Mouse (Mus musculus) urinary bladder, postnatal 36 days (tissue): ENCODE measurements around the gene Xbp1.
"Not testable (repeated sequence)": the region's sequence is repeated elsewhere in the genome, so short reads cannot be mapped to it uniquely, and the experiment has no call there.

Source experiments
- DNase-seq, 2 experiments: peaks; one replicate each; pipeline ENCODE4 v3.0.0; 2022; ENCODE audit warnings: low spot score in 2 of 2, mixed read lengths in 1 of 2

Xbp1 gene

GRCm38 (mm10) chr11:5520412-5521265 lies at the start of gene Xbp1:
Gene Xbp1 (plus strand): TSS chr11:5520659.
- peak; percentile 98 to 99 for DNase-seq

GRCm38 (mm10) chr11:5474130-5474529 lies 46.3 kb upstream of the Xbp1 start:
- DNase-seq: peak; percentile 51 to 61

- DNase-seq: not testable (repeated sequence)
Measured at GRCm38 (mm10) chr11:5475556-5476118, 44.8 kb upstream of the Xbp1 start.

GRCm38 (mm10) chr11:5476806-5477205 lies 43.7 kb upstream of the Xbp1 start:
- DNase-seq: no peak

GRCm38 (mm10) chr11:5478193-5478592 lies 42.3 kb upstream of the Xbp1 start:
- DNase-seq: no peak

GRCm38 (mm10) chr11:5478831-5479230 lies 41.6 kb upstream of the Xbp1 start:
- no peak for DNase-seq

GRCm38 (mm10) chr11:5482581-5482980 lies 37.9 kb upstream of the Xbp1 start:
- DNase-seq: no peak

- DNase-seq: peak; percentile 64 to 85
Measured at GRCm38 (mm10) chr11:5485193-5486011, 35.1 kb upstream of the Xbp1 start.

- not testable (repeated sequence) for DNase-seq
Measured at GRCm38 (mm10) chr11:5489433-5489832, 31.0 kb upstream of the Xbp1 start.

- no peak for DNase-seq
Measured at GRCm38 (mm10) chr11:5490989-5491656, 29.3 kb upstream of the Xbp1 start.

GRCm38 (mm10) chr11:5491912-5492311 lies 28.5 kb upstream of the Xbp1 start:
- DNase-seq: no peak

GRCm38 (mm10) chr11:5493869-5494268 lies 26.6 kb upstream of the Xbp1 start:
- DNase-seq: no peak

- no peak for DNase-seq
Measured at GRCm38 (mm10) chr11:5495286-5495832, 25.1 kb upstream of the Xbp1 start.

GRCm38 (mm10) chr11:5495906-5496305 lies 24.6 kb upstream of the Xbp1 start:
- DNase-seq: no peak

GRCm38 (mm10) chr11:5496559-5497248 lies 23.8 kb upstream of the Xbp1 start:
- no peak for DNase-seq

GRCm38 (mm10) chr11:5498422-5498821 lies 22.0 kb upstream of the Xbp1 start:
- no peak for DNase-seq

GRCm38 (mm10) chr11:5498931-5499661 lies 21.4 kb upstream of the Xbp1 start:
- no peak for DNase-seq

GRCm38 (mm10) chr11:5499961-5500644 lies 20.4 kb upstream of the Xbp1 start:
- DNase-seq: no peak

- no peak for DNase-seq
Measured at GRCm38 (mm10) chr11:5500903-5501741, 19.3 kb upstream of the Xbp1 start.
